Mouse (Mus musculus) lung, postnatal 4 days (tissue): Measurements from ENCODE around the gene Nrip2.
"Not testable (repeated sequence)": the region's sequence is repeated elsewhere in the genome, so short reads cannot be mapped to it uniquely, and the experiment has no call there.

Source experiments
- DNase-seq, 2 experiments: peaks; one replicate each; pipeline ENCODE4 v3.0.0; 2021

Nrip2 gene

GRCm38 (mm10) chr6:128398996-128399395, at the start of gene Nrip2:
Gene Nrip2 (plus strand): TSS chr6:128399296.
- DNase-seq: no peak

DNA sequence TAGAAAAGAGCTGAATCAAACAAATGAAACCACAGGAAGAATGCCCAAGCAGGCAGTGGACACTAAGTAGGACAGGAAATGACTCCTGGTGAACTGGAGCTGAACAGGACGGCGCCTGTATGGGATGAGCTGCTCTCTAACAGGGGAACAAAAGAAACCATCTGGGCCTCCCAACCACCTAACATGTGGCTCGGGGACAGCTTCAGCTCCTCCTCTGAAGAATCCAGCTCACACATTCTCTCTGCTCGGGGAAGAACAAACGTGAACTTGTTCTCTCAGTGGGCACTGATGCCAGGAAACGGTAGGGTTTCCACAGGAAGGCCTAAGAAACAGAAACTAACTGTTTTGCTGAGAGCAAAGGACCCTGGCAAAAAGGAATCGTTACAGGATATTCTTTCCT, 49.4 kb upstream of the Nrip2 start:
- peak in 1 of 2 experiments; percentile 18 for DNase-seq

GRCm38 (mm10) chr6:128354140-128354539, 45.0 kb upstream of the Nrip2 start:
- no peak for DNase-seq

GRCm38 (mm10) chr6:128355201-128355681, 43.9 kb upstream of the Nrip2 start:
- DNase-seq: peak; percentile 45 to 51

DNA sequence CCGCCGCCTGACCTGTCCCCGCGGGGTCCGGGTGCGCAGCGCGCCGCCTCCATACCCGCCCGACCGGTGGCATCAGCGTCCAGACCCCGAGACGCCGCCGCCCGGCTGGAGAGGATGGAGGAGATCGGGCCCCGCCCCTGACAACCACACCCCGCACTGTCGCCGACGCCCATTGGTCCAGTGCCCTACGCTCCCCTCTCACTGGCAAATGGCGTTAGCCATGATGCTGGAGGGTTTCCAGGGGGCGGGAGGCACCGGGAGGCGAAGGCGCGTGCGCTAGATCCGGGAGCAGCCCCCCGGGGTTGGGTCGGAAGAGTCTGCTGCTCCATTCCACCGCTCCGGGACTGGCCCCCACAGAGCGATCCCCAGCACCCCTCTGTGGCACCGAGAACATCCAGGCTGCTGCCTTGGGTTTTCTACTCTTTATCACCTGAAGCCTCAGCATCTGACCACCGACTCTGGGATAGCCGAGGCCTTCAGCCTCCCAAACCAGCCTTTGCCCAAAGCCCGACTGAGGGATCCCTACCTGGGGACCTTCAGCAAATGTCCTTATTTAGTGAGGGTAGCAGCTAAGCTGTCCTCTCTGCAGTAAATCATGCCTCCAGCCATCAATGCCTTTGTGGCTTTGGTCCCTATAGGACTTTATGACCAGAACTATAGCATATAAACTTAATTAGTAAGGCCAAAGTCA, 43.2 kb upstream of the Nrip2 start, which contains the start of gene Tulp3:
Gene Tulp3, minus strand, starts transcription at position 126 of the 691 bp plus-strand sequence.
- peak; percentile 96 for DNase-seq

- peak; percentile 55 to 79 for DNase-seq
Observed at GRCm38 (mm10) chr6:128358999-128359398, 40.1 kb upstream of the Nrip2 start.

GRCm38 (mm10) chr6:128361901-128362300, 37.2 kb upstream of the Nrip2 start:
- DNase-seq: no peak

- peak; percentile 88 to 91 for DNase-seq
Observed at GRCm38 (mm10) chr6:128362381-128363006, 36.6 kb upstream of the Nrip2 start, which contains the start of the genes Rhno1 and Foxm1. Gene Rhno1 (minus strand): TSS chr6:128362911. Gene Foxm1 (plus strand): TSS chr6:128362967.

GRCm38 (mm10) chr6:128363007-128363825, 35.9 kb upstream of the Nrip2 start:
- no peak for DNase-seq

DNA sequence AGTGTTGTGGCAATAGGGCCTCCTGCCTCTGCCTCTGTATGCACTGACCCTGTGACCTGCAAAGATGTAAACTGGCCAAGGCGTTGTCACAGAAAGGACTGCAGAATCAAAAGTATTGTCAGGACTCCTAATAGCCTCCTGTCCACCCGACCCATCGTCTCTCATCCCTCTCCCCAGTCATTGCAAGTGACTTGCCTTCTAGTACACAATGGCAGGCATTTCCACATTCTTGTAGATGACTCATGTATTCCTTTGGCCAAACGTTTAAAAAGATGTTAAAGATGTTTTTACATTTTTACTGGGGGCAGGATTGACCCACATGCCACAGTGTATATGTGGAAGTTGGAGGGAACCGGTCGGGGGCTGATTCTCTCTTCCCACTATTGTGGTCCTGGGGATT, 34.4 kb upstream of the Nrip2 start:
- no peak for DNase-seq

DNA sequence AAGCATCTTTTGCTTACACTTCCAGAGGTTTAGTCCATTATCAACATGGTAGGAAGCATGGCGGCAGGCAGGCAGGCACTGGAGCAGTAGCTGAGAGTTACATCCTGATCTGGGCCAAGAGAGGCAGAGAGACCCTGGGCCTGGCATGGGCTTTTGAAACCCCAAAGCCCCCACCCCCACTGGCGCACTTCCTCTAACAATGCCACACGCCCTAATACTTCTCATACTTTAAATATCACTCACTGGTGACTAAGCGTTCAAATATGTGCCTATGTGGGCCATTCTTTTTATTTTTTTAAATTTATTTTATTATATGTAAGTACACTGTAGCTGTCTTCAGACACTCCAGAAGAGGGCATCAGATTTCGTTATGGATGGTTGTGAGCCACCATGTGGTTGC, 32.6 kb upstream of the Nrip2 start:
- DNase-seq: no peak

DNA sequence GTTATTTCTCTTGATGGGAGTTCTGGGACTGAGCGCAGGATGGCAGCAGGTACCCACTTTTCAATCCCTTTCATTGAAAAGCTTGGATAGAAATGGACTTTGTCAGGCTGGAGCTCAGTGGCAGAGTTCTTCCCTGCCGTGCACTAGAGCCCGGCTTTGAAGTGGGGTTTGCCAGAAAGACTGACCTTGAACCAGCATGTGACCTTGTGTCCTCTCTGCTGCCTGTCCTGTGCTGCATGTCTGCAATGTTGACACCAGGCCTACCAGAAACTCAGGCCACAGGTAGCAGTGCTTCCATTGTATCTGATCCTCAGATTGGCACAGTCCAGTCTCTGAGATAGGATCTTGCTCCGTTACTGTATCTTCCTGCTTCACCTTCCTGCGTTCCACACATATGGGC, 29.1 kb upstream of the Nrip2 start:
- DNase-seq: no peak

DNA sequence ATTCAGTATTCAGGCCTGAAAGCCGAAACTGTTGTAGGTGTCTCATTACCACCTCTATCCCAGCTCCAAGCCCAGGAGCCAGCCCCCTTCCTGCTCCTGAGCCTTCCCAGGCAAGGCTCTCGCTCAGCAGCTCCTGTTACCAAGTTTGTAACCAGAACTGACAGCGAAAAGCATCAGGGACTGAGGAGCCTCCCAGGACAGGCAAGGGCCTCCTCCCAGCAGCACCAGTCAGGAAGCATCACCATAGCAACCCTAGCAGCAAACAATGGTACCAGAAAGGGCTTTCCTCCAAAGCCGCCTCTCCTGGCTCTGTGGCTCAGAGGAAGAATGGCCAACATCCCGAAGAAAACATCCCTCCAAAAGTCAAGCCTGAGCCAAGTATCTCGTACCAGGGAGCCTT, 23.9 kb upstream of the Nrip2 start, which contains the start of the genes Tex52 and Gm44596:
Gene Tex52, plus strand, starts transcription at position 265 of the 400 bp plus-strand sequence.
Gene Gm44596, plus strand, starts transcription at position 312 of the 400 bp plus-strand sequence.
- peak; percentile 27 to 49 for DNase-seq

DNA sequence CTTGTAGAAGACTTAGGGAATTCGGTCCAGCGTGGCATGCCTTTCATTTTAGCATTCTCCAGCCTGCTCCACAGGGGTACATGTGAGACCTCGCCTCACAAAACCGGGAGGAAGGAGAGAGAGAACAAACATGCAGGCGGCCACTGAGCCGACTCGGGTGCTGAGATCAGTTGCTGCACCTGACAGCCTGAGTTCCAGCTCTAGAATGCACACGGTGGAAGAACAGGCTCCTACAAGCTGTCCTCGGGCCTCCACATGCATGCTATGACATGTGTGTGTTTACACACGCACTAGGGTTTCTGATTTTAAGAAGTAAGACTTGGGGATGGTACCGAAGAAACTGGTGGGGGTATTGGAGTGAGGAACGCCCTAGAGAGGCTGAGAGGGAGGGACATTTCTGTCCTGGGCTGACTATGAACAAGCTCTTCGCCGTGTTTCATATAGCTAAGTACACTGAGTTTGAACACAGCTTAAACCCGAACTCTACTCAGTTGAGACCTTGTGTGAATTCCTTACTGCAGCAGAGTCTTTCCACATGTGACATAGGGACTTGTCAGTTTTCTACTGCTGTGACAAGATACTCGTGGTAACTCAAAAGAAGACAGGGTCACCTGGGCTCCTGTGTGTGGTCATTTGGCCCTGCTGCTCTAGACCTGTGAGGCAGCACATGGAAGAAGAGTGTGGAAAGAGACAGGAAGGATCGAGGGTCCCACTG, 22.6 kb upstream of the Nrip2 start:
- no peak for DNase-seq

DNA sequence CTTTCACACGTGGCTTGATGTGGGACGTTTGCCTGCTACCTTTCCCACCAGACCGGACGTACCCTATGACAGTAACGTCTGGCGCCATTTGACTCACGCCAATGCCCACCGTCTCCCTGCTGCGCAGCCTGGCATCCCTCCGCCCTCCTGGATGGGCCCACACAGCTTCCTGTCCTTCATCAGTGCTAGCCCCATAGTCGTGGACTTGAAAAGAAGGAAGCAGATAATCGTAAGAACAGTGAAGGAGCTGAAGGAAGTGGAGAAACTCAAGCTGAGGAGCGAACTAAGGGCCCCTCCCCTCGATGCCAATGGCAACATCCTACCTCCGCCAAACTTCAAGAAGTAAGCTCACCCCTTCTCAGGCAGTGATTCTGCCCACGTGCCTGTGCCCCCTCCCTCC, 19.5 kb upstream of the Nrip2 start:
- DNase-seq: no peak

DNA sequence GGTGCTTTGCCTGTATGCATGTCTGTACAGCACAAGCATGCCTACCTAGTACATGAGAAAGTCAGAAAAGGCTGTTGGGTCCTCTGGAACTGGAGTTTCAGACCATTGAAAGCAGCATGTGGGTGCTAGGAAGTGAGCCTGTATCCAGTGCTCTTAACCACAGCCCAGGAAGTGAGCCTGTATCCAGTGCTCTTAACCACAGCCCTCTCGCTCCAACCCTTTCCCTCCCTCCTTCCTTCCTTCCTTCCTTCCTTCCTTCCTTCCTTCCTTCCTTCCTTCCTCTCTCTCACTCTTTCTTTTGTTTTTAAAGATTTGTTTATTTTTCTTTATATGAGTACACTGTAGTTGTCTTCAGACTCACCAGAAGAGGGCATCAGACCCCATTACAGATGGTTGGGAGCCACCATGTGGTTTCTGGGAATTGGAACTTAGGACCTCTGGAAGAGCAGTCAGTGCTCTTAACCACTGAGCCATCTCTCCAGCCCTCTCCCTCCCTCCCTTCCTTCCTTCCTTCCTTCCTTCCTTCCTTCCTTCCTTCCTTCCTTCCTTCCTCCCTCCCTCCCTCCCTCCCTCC, 18.4 kb upstream of the Nrip2 start:
- DNase-seq: not testable (repeated sequence)

DNA sequence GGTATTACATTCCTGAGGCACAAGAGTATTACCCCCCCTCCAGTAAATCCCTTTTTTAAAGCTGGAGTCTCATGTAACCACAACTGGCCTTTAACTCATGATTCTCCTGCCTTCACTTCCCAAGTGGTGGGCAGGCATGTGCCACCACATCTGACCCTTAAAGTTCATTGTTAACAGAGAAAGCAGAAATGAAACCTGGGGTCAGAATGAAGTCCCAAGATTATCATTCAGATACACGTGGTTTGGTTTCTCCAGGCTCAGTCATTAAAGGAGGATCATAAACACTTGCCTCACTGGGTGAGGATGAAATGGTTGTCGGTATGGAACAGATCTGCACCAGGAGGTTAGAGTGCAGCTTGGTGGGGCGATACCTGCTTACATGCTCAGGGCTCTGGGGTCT, 17.8 kb upstream of the Nrip2 start:
- no peak for DNase-seq

GRCm38 (mm10) chr6:128383752-128384151, 15.3 kb upstream of the Nrip2 start:
- DNase-seq: no peak

DNA sequence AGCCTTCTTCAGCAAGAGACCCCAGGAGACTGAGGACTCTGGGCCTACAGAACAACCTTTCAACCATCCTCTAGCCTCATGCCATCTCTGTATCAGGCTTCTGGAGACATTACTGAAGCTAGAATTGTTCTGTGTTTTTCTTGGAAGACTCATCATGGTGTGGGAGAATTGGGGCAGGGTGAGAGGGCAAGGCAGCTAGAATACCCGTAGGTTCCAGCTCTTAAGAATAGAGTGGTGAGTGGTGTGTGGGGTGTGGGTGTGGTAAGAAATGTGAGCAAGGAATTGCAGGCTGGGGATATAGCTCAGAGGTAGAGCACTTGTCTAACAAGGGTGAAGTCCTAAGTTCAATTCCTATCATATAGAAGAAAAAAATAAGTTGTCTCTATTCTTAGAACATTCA, 14.1 kb upstream of the Nrip2 start:
- DNase-seq: no peak

DNA sequence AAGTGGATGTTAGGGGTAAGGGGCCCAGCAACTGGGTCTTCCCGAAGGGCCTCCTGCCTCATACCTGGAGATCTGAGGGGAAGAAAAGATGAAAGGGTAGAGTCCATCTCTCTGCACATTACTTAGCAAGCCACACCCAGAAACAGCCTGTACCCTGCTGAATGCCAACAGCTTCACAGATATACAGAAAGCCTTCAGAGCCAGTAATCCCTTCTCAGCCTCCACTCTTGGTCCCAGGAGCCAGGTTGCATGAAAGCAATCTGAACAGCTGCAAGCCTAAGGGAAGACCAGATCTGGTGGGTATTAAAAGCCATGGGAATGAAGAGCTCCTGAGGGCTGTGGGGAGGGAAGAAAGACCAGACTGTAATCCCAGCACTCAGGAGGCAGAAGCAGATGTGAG, 9.9 kb upstream of the Nrip2 start:
- DNase-seq: no peak

- no peak for DNase-seq
Observed at GRCm38 (mm10) chr6:128390683-128391082, 8.4 kb upstream of the Nrip2 start.
